Mouse (Mus musculus) brain, embryonic 14.5 days (tissue): ENCODE data around the gene Cntnap2.

Source experiments
- CTCF ChIP-seq: fragments of 200-500 bp; IDR thresholded peaks from 2 replicates; pipeline ENCODE4 v1.5.1; 2012; ENCODE audit warnings: inconsistent platforms, mild to moderate bottlenecking, moderate library complexity, borderline replicate concordance; ENCODE audit not compliant: insufficient read depth, insufficient read length; ENCODE audit errors: extremely low read depth
- POLR2A ChIP-seq: fragments of 200-500 bp; IDR thresholded peaks from 2 replicates; pipeline ENCODE4 v1.6.1; 2012; ENCODE audit warnings: mild to moderate bottlenecking, inconsistent platforms, borderline replicate concordance; ENCODE audit not compliant: poor library complexity, insufficient read depth, insufficient read length, severe bottlenecking; ENCODE audit errors: extremely low read depth

DNA sequence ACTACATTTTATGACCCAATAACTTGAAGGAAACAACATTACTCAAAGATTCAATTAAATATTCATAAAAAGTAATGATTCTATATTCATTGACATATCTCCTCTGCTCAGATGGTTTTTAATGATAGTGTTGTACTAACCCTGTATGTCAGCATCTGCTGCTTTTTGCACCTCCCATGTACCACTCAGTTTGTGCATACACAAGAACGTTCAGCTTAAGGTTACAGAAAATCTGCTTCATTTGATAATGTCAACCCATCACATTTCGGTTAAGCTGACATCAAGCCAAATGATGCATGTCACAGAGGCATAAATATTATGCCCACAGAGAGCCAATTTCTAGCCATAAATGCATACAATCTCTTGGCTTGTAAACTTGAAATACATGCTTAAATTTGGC is 85.7 kb downstream of the Cntnap2 start:
- TF ChIP-seq CTCF: no peak
- no peak for TF ChIP-seq POLR2A
